Mouse (Mus musculus) intestine, embryonic 16.5 days (tissue): ENCODE measurements at regions not wholly inside any gene's neighbourhood (a gene's known extent, or its start where the extent isn't known, plus 50 kb on each side); places are given as distances from the start of the nearest gene placed in this dataset.

Experiments
- ATAC-seq: fragments of 200-750 bp; cut with Nextera tagmentation; 2 replicates; pipeline ENCODE4 v1.8.0; 2017; ENCODE audit warnings: moderate TSS enrichment, moderate library complexity
- H3K27ac ChIP-seq: fragments of 300-500 bp; sonication (generic); 2 replicates; pipeline ENCODE4 v1.5.1; 2014; ENCODE audit warnings: mild to moderate bottlenecking, low read length
- H3K27me3 ChIP-seq: fragments of 300-500 bp; sonication (generic); replicated peaks from 2 replicates; pipeline ENCODE4 v1.6.1; 2014; ENCODE audit warnings: low read length, control low read depth, mixed read lengths; ENCODE audit not compliant: control insufficient read depth, insufficient read depth
- H3K36me3 ChIP-seq: fragments of 300-500 bp; sonication (generic); 2 replicates; pipeline ENCODE4 v1.6.1; 2014; ENCODE audit warnings: low read length, control low read depth; ENCODE audit not compliant: control insufficient read depth, insufficient read depth
- H3K4me1 ChIP-seq: fragments of 300-500 bp; sonication (generic); 2 replicates; pipeline ENCODE4 v1.6.1; 2014; ENCODE audit warnings: low read length, control low read depth, mixed read lengths; ENCODE audit not compliant: control insufficient read depth, insufficient read depth
- H3K4me2 ChIP-seq: fragments of 300-500 bp; sonication (generic); 2 replicates; pipeline ENCODE4 v1.6.1; 2014; ENCODE audit warnings: low read depth, low read length, control low read depth
- H3K4me3 ChIP-seq: fragments of 300-500 bp; sonication (generic); 2 replicates; pipeline ENCODE4 v1.5.1; 2014; ENCODE audit warnings: mild to moderate bottlenecking, low read length
- H3K9ac ChIP-seq: fragments of 300-500 bp; sonication (generic); 2 replicates; pipeline ENCODE4 v1.6.1; 2014; ENCODE audit warnings: low read depth, low read length
- H3K9me3 ChIP-seq: fragments of 300-500 bp; sonication (generic); 2 replicates; pipeline ENCODE4 v1.6.1; 2016; ENCODE audit warnings: low read length, control low read depth; ENCODE audit not compliant: control insufficient read depth
- WGBS: fragments of 180-500 bp; shearing (Covaris S2); extraction: QIAGEN DNeasy Blood & Tissue Kit; methylation state at CpG from one replicate; pipeline ENCODE4 v1.1.7; 2014; 5-methylcytosine and 5-hydroxymethylcytosine counted together

DNA sequence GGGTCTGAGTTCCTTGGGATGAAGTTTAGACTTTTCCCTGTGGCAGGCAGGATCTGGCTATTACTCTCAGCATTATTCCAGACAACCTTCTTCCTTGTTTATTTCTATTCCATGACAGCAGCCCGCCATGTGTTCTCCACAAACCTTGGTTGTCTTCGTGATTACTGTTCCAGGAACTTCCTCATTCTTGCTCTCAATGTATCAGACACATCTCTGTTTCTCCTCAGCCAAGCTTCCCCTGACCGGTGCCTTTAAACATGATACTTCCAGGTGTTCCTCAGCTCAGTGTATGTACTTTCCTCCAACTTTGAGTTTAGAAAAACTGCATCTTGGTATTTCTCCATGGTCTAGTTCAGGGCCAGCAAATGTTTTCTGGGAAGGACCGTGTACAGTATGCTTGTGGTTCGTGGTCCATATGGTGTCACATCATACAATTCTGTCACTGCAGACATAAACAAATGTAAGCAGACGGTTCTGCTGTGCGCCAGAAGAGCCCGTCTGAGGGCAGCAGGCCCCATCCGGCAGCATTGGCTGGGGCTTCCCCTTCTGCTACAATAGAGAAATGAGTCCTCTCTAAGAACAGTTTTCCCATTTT, 64.2 kb downstream of the Peg10 start:
- 41% methylated on average over 9 of the region's 9 CpGs for WGBS

DNA sequence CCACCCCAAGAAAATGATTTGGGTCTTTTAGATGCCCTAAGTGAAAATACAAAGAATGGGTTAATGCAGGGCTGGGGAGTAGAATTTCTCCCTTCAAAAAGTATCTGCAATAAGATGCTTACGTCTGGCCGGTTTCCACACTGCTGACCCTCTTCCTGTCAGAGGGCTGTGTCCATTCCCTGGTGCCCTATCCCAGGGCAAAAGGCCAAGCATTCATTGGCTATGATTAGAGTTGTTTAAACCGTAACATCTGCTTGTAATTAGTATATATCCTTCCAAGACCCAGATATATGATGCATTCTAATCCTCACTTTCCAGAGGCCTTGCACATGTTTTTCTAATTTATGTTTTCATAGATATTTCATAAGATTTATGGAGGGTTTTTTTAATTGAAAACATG, 66.1 kb downstream of the Peg10 start:
- Histone ChIP-seq H3K4me3 (no peak overlapping the region), H3K27ac (no peak overlapping the region), H3K4me1 (no peaks in the 10 kb centered on the region; the same call in 1 of the 2 replicates), H3K4me2 (no peak overlapping the region), H3K9me3 (no peaks in the 10 kb centered on the region), H3K9ac (no peak overlapping the region), H3K27me3 (no peaks in the 10 kb centered on the region), H3K36me3 (no peaks in the 10 kb centered on the region)
- ATAC-seq = no peak
- WGBS = 50% methylated on average over 3 of the region's 3 CpGs

More for the DNA sequence above, 64.2 kb downstream of the Peg10 start:
- H3K27me3 ChIP-seq = no peaks in the 10 kb centered on the region
- H3K4me3 ChIP-seq = no peak overlapping the region
- H3K36me3 ChIP-seq = no peaks in the 10 kb centered on the region
- H3K4me2 ChIP-seq = no peak overlapping the region
- no peak overlapping the region for H3K9ac ChIP-seq
- no peaks in the 10 kb centered on the region for H3K9me3 ChIP-seq
- ATAC-seq = no peak
- H3K27ac ChIP-seq = 0 out of 2 replicates have a peak overlapping the region, but pooled peaks have one; percentile 18
- no peaks in the 10 kb centered on the region; the same call in 1 of the 2 replicates for H3K4me1 ChIP-seq

DNA sequence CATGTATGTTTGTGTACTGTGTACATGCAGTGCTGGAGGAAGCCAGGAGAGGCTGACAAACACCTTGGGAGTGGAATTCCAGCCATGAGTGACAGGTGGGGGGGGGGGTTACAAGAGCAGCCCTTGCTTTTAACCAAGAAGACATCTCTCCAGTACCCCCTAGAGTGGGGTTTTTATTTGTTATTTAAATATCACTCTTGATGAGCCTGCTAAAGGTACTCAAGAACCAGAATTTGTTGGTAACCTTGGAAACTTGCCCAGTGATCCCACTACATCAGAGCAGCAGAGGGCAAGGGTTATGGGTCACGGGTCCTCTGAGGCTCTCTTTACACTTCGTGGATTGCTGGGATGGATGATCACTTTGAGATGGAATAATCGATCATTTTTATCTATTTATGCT, 69.8 kb downstream of the Peg10 start:
- Histone ChIP-seq H3K27me3 (no peaks in the 10 kb centered on the region), H3K9me3 (no peaks in the 10 kb centered on the region), H3K4me2 (no peak overlapping the region), H3K36me3 (no peaks in the 10 kb centered on the region), H3K4me1 (no peaks in the 10 kb centered on the region), H3K4me3 (no peak overlapping the region), H3K9ac (no peak overlapping the region), H3K27ac (no peak overlapping the region)
- no peak for ATAC-seq
- 80% methylated on average over 3 of the region's 3 CpGs for WGBS

DNA sequence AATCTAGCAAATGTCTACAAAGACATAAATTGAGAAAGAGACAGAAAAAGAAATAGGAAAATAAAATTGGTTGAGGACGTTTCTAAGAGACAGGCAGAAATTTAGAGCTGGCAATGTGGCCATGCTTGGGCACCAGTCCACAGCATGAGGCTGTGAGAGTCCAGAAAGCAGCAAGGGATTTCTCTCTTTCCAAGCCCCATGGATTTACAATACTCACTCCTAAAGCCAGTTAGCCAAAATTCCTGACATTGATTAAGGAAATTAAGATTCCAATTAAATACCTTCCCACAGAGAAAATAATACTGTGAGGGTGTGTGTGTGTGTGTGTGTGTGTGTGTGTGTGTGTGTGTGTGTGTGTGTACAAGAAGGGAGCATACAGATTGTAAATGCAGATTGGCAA, 61.5 kb upstream of the Ppp1r9a start:
- no peaks in the 10 kb centered on the region for H3K36me3 ChIP-seq
- no peak for ATAC-seq
- 60% methylated on average over 1 of the region's 1 CpGs for WGBS
- no peaks in the 10 kb centered on the region for H3K9me3 ChIP-seq
- no peaks in the 10 kb centered on the region for H3K4me1 ChIP-seq
- no peak overlapping the region for H3K4me3 ChIP-seq
- no peaks in the 10 kb centered on the region for H3K27me3 ChIP-seq
- H3K9ac ChIP-seq = no peak overlapping the region
- no peak overlapping the region for H3K27ac ChIP-seq
- H3K4me2 ChIP-seq = no peak overlapping the region

DNA sequence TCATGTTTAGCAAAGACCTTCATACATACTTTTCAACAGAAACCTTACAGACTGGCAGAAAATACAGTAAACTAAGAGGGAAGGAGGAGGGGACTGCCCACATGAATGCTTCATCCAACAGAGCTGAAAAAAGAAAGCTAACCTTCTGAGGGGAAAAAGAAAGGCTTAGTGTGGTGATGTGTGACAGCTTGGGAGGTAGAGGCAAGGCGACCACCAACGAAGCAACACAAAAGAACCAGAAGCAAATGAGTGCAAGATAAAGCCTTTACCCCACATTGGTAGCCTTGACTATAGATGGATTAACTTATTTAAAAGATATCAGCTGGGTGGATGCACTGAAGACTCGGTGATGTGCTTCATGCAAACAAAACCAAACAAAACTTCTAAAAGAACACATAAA, 53.0 kb upstream of the Ppp1r9a start:
- WGBS = 64% methylated on average over 3 of the region's 3 CpGs
- no peak for ATAC-seq

DNA sequence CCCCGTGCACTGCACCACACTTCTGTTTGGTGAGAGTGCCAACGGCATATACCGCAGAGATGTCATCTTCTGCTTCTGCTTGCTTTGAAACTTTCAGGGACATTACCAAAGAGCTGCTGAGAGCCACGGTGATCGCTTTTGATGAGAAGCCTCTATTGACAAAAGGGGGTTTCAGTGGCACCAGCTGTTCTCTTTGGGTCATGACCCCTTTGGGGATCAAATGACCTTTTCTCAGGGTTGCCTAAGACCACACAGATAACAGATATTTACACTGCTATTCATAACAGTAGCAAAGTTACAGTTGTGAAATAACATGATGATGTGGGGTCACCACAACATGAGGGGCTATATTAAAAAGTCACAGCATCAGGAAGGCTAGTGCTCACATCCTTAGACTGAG, 51.7 kb upstream of the Ppp1r9a start:
- Histone ChIP-seq H3K27me3 (no peaks in the 10 kb centered on the region), H3K27ac (no peak overlapping the region), H3K9me3 (no peaks in the 10 kb centered on the region), H3K36me3 (no peaks in the 10 kb centered on the region), H3K4me1 (no peaks in the 10 kb centered on the region), H3K4me3 (no peak overlapping the region), H3K4me2 (no peak overlapping the region), H3K9ac (no peak overlapping the region)
- no peak for ATAC-seq
- 63% methylated on average over 5 of the region's 5 CpGs for WGBS

More for the DNA sequence above, 53.0 kb upstream of the Ppp1r9a start:
- H3K27me3 ChIP-seq = no peaks in the 10 kb centered on the region
- H3K4me2 ChIP-seq = no peak overlapping the region
- H3K36me3 ChIP-seq = no peaks in the 10 kb centered on the region
- no peak overlapping the region for H3K9ac ChIP-seq
- H3K4me1 ChIP-seq = no peaks in the 10 kb centered on the region
- no peaks in the 10 kb centered on the region for H3K9me3 ChIP-seq
- H3K4me3 ChIP-seq = no peak overlapping the region
- no peak overlapping the region for H3K27ac ChIP-seq
